Mouse (Mus musculus): ENCODE data around the gene Clpp. TPM values are rescaled to one million over a fixed set of nuclear protein-coding genes. Genes with fewer than 3 reads are reported as not detected.
A peak's percentile ranks its signal among the peaks of the same experiment; 100 is the strongest.

The Clpp gene
- polyA plus RNA-seq, 1 experiment from 2014 or later, result 113 TPM

DNA sequence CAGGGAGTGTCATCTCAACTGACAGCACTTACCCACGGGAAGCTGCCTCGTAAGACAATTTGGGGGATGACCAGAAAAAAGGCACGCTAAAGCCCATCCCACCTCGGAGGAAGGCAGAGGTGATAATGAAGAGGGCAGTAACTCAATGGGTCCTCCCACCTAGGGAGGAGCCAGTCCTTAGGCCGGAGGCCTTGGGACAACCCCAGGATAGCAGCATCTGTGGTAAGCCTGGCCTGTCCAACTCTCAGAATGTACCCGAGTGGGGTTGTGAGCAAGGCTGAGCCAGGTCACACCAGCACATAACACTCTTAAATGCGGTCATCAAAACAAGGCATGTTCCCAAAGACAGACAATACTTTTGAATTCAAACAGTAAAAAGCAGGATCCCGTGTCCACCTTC lies 39.6 kb downstream of the Clpp start:
- no peak for DNase-seq (ENCODE audit: low read depth, low spot score)
- no peak for ATAC-seq
- in situ Hi-C loops (cut with MboI; ENCODE audit: low pct_unique_long_range_greater_than_20kb), result no loop called here
- H3K27me3 ChIP-seq, result no peaks in the 10 kb centered on the region
- no peak for TF ChIP-seq CTCF (IDR thresholded peaks at IDR 0.05)
- ChIA-PET CTCF (no interaction called here), POLR2A (no interaction called here)

DNA sequence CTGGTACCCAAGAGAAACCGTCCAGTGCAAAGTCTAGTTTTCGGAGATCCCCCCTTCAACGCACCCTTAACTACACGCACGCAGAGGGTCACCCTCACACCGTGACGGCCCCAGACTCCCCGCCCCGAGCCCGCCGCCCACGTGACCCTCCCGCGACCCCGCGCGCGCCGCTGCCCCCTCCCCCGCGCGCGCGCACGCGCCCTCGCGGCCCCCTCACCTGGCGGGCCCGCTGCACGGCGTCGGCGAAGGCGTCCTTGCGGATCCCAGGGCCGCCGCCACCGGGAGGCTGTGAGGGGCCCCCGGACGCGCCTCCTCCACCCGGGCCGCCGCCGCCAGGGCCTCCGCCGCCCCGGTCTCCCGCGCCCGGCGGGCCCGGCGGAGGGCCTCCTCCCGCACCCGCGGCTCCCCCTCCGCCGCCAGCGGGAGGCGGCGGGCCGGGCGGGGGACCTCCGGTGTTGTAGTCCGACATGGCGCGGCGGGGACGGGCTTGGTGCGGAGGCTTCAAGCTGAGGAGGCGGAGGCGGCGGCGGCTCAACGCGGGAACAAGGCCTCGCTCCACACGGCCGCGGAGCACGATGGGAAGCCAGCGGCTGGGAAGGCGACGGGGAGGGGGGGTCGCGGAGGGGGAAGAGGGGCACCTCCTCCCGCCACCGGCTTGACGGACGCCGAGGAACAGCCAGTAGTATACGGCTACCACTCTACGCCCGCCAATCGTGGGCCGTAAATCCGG lies 41.0 kb downstream of the Clpp start, which contains the start of gene Khsrp:
Gene Khsrp (minus strand): TSS at position 592 of the 730 bp plus-strand sequence.
- DNase-seq (ENCODE audit: low read depth, low spot score) (no peak), ATAC-seq (no peak)
- H3K27me3 ChIP-seq, result no peaks in the 10 kb centered on the region
- no peak for TF ChIP-seq CTCF (IDR thresholded peaks at IDR 0.05)
- POLR2A ChIA-PET, result interaction anchor here (0.8 to 1.1 kb wide), 2 partner anchors 25 to 214 kb away, joined by 3 to 4 read pairs; no protein-coding TSS in a partner anchor
- in situ Hi-C loops (cut with MboI; ENCODE audit: low pct_unique_long_range_greater_than_20kb), result no loop called here
- CTCF ChIA-PET, result interaction anchor here (1.2 to 2.9 kb wide), 3 partner anchors 12 to 29 kb away, joined by 3 to 13 read pairs (median 5); no protein-coding TSS in a partner anchor

DNA sequence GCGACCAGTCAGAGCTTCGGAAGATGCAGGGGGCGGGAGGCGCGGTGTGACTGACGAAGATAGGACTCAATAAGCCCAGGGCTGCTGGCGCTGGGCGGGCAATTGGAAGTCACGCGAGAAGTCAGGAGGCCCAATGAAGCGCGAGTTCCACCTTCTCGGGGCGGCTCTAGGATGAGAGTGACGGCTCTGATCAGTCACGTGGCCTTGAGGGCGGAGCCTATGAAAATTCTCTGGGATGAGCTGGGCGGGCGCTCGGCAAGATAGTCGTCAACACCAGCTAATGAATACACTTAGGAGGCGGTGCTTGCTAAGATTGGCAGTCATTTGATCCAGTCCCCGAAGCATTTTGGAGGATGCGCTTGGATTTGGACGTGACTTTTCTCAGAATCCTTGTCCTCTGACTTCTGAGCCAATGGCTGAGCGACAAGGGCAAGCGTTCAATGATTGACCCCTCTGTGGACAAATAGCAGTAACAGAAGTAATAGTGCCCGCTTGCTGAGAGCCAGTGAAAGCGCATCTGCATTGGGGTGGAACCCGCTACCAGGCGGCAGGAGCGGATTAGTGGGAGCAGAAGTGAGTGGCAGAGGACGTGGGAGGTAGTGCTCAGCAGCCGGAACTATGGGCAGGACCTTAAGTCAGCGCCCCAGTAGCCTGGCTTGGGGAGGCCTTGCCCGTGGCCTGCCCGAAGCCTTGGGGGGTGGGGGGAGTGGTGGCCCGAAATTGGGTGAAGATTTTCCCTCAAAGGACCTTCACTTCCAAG lies 41.7 kb downstream of the Clpp start:
- no peak for TF ChIP-seq CTCF (IDR thresholded peaks at IDR 0.05)
- ChIA-PET CTCF (interaction anchor here (1.2 to 2.9 kb wide), 3 partner anchors 12 to 29 kb away, joined by 3 to 13 read pairs (median 5); no protein-coding TSS in a partner anchor), POLR2A (interaction anchor here (1.0 to 1.1 kb wide), 2 partner anchors 12 to 215 kb away, joined by 3 read pairs; no protein-coding TSS in a partner anchor)
- no peaks in the 10 kb centered on the region for H3K27me3 ChIP-seq
- DNase-seq (ENCODE audit: low read depth, low spot score), result peak; percentile 99
- in situ Hi-C loops (cut with MboI; ENCODE audit: low pct_unique_long_range_greater_than_20kb), result no loop called here
- peak; percentile 98 for ATAC-seq

DNA sequence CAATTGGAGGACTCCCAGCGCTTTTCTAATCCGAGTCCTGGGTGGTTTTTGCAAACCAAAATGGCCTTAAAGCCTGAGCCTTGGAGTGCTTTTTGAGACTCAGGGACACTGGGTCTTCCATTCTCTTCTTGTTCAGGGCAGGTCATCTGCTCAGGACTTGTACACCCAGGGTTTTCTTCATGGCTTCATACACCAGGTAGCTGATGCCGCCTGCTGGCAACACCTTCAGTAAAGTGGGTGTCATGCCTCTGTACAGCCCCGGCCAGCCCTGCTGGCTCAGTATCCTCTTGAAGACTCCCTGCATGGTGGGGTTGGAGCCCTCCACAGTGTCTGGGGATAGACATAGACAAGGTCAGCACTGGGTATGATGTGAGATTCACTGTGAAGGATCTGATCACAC lies 42.7 kb downstream of the Clpp start:
- no peak for TF ChIP-seq CTCF (IDR thresholded peaks at IDR 0.05)
- ChIA-PET POLR2A (interaction anchor here (1.0 kb wide), 1 partner anchor 11 kb away, joined by 3 read pairs; no protein-coding TSS in a partner anchor), CTCF (interaction anchor here (2.9 kb wide), 1 partner anchor 11 kb away, joined by 13 read pairs; no protein-coding TSS in a partner anchor)
- no peaks in the 10 kb centered on the region for H3K27me3 ChIP-seq
- in situ Hi-C loops (cut with MboI; ENCODE audit: low pct_unique_long_range_greater_than_20kb), result no loop called here
- ATAC-seq, result no peak
- DNase-seq (ENCODE audit: low read depth, low spot score), result no peak

DNA sequence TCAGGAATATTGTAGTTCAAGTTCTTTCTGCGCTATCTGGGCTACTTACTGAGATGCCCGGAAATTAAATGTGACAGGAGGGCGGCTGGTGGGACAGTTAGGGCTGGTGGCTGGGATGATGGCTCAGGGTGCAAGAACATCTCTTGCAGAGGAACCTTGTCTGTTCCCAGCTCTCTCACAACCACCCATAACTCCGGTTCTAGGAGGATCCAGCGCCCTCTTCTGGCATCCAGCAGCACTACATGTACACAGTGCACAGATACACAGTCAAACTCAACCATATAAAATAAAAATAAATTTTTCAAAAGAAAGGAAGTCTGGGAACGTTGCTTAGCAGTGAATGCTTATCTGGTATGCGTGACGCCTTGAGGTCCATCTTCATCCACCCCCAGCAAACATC lies 48.9 kb downstream of the Clpp start:
- H3K27me3 ChIP-seq, result no peaks in the 10 kb centered on the region
- CTCF ChIA-PET, result interaction anchor here (1.2 kb wide), 1 partner anchor 10 kb away, joined by 6 read pairs; no protein-coding TSS in a partner anchor
- in situ Hi-C loops (cut with MboI; ENCODE audit: low pct_unique_long_range_greater_than_20kb), result no loop called here
- POLR2A ChIA-PET, result no interaction called here
- DNase-seq (ENCODE audit: low read depth, low spot score), result no peak
- TF ChIP-seq CTCF (IDR thresholded peaks at IDR 0.05), result no peak
- ATAC-seq, result no peak

DNA sequence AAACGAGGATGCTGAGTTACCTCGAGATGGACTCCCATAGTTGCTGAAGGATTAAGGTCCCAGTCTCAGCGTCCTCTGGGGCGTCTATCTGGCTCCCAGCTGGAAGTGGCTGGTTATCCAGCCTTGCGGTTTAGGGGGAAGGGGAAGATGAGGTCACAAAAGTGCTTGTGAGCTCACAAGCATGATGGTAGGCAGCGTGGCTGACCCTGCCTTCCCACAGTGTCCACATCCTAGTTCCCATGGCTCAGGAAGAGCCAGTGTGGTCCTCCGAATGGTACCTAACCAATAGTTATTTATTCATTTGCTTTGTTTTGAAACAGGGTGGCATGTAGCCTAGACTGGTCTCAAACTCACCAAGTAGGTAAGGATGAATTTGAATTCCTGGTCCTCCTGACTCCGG lies 51.4 kb downstream of the Clpp start, which contains the start of gene Slc25a41:
Gene Slc25a41 (minus strand): TSS at position 101 of the 400 bp plus-strand sequence.
- no peaks in the 10 kb centered on the region for H3K27me3 ChIP-seq
- ATAC-seq (no peak), DNase-seq (ENCODE audit: low read depth, low spot score) (no peak)
- CTCF ChIA-PET, result no interaction called here
- in situ Hi-C loops (cut with MboI; ENCODE audit: low pct_unique_long_range_greater_than_20kb), result no loop called here
- POLR2A ChIA-PET, result no interaction called here
- no peak for TF ChIP-seq CTCF (IDR thresholded peaks at IDR 0.05)

Other genes starting within 250 kb of the Clpp start
- gene Nrtn, start 232.8 kb upstream of the Clpp start, polyA plus RNA-seq (2021), result 7.1 TPM
- 50.5 TPM for gene Dus3l, start 225.5 kb upstream of the Clpp start, polyA plus RNA-seq (2021)
- 0.89 TPM for gene Prr22, start 220.1 kb upstream of the Clpp start, polyA plus RNA-seq (2021)
- gene Rfx2, start 159.3 kb upstream of the Clpp start, polyA plus RNA-seq (2021), result 7.7 TPM
- not detected for gene Acsbg2, start 115.9 kb upstream of the Clpp start, polyA plus RNA-seq (2021)
- gene 1700061G19Rik, start 114.8 kb upstream of the Clpp start, polyA plus RNA-seq (2021), result not detected
- gene Mllt1, start 54.9 kb upstream of the Clpp start, polyA plus RNA-seq (2021), result 55.0 TPM
- not detected for gene Acer1, start 8.2 kb upstream of the Clpp start, polyA plus RNA-seq (2021)
- gene Alkbh7, start 7.0 kb downstream of the Clpp start, polyA plus RNA-seq (2021), result 47.7 TPM
- gene Pspn, start 9.7 kb downstream of the Clpp start, polyA plus RNA-seq (2021), result 1.7 TPM
- 104 TPM for gene Gtf2f1, start 21.0 kb downstream of the Clpp start, polyA plus RNA-seq (2021)
- not detected for gene Gm17949, start 21.2 kb downstream of the Clpp start, polyA plus RNA-seq (2021)
- gene Khsrp, start 41.2 kb downstream of the Clpp start, polyA plus RNA-seq (2021), result 80.4 TPM
- not detected for gene Slc25a41, start 51.3 kb downstream of the Clpp start, polyA plus RNA-seq (2021)
- 31.4 TPM for gene Crb3, start 68.8 kb downstream of the Clpp start, polyA plus RNA-seq (2021)
- 111 TPM for gene Slc25a23, start 69.6 kb downstream of the Clpp start, polyA plus RNA-seq (2021)
- gene Dennd1c, start 88.2 kb downstream of the Clpp start, polyA plus RNA-seq (2021), result 2.7 TPM
- 0.10 TPM for gene Tubb4a, start 97.5 kb downstream of the Clpp start, polyA plus RNA-seq (2021)
- gene Tnfsf9, start 115.0 kb downstream of the Clpp start, polyA plus RNA-seq (2021), result 3.4 TPM
- gene Cd70, start 159.5 kb downstream of the Clpp start, polyA plus RNA-seq (2021), result not detected
- not detected for gene Tnfsf14, start 203.9 kb downstream of the Clpp start, polyA plus RNA-seq (2021)
- 342 TPM for gene C3, start 237.8 kb downstream of the Clpp start, polyA plus RNA-seq (2021)